Mouse (Mus musculus) thymus, postnatal 4 days (tissue): ENCODE results near the gene Mrpl14.
A peak's percentile ranks its signal among the peaks of the same experiment; 100 is the strongest.

ENCODE experiments used
- DNase-seq: peaks from one replicate; pipeline ENCODE4 v3.0.0; 2021

Mrpl14 gene

DNA sequence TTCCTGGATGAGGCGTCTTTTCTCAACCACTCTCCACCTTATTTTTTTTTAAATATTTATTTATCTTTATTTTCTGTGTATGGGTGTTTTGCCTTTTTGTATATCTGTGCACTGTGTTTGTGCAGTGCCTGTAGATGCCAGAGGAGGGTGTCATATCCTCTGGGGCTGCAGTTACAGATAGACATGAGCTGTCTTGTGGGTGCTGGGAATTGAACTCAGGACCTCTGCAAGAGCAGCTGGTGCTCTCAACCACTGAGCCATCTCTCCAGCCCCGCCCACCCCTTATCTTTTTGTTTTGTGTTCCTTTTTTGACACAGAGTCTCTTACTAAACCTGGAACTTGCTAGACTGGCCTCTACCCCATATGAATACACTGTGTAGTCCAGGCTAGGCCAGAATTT is 41.4 kb downstream of the Mrpl14 start:
- DNase-seq, result no peak

DNA sequence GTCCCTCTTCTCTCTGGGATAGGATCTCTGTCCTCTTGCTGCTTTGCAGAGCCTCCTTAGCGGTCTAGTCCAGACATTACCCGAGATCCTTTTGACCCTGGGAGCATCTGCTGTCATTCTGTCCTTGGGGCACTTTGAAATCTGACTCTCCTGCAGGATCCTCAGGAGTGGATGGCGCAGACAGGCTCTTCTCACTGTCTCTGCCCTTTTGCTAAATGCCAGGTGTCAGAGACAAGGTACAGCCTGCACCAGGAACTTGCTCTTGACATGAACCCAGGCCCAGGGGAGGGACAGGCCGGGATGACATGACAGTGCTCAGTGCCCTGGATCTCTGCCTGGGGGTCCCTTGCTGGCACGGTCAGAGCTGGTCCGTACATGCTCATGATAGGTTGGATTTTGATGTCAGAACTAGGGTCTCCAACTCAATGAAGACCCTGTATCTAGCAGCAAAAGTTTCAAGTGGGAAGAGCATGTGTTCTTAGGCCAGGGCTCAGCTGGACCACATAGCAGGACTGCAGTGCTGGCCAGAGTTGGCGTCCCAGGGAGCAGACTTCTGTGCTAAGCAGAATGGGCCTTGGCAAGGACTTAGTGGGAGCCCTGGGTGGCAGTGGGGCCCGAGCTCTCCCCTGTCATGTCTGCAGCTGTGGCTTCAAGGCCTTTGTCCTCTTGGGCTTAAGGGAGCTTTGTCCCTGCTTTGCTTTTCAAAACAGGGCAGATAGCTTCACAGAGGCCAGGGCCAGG is 42.0 kb downstream of the Mrpl14 start:
- DNase-seq, result no peak

DNA sequence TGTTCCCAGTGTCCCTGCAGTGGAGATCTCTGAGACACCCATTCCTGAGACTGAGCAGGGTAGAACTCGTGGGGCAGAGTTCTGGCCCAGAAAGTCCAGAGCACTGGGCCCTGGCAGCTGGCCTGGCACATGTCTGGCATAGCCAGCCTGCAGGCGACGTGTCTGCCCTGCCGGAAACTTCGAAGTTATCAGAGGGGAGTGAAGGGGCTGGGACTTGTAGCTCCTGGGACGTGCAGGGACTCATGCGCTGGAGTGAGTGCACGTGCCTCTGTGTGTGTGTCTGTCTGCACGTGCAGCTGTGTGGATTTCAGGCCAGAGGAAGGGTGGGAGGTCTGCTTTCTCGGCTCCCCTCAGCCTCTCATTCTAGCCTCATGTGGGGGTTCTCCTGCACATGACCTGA is 43.3 kb downstream of the Mrpl14 start:
- DNase-seq, result no peak

DNA sequence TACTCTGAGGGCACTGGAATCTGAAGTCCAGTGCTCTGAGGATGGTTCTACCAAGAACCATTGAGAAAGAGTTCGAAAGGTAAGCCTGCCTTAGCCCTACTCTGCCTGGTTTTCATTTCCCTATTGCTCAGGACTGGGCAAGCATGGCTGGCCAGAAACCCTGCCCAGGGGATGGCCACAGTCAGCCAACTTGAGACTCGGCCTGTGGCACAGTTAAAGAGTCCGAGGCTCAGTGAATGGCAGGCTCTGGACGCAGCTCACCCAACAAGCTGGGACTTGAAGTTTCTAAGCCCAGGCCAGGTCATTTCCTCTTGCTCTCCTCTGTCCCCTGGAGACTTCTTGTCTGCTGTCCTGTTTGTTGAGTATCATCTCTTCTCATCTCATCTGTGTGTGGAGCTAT is 44.6 kb downstream of the Mrpl14 start:
- no peak for DNase-seq

DNA sequence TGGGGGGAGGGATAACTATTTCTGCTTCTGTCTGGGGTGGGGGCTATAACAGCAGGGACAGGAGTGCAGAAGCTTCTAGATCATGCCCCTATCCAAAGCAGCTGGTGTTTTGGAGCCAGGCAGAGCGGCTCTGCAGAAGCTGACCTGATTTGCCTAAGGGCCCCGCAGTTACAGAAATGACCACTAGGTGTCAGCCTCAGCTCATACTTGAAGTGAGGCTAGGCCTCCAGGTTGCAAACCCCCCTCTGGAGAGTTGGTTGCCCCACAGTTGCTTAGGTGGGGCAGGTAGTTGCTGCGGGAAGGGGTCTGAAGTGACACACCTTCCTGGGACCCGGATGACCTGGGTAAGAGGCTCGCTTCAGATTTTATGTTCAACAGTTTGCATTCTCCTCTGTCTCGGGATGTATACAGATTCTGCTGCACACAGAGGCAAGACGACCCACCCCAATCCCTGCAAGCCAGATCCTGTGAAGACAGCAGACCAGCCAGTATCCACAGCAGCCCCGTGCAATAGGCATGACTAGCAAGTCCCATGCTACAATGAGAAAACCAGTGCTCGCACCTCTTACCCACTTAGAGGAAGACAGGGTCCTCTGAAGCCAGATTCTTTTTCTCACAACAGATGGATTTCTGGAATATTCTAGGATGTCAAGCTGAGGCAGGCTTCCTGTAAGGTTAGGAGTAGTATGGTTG is 45.2 kb downstream of the Mrpl14 start:
- peak; percentile 92 for DNase-seq

DNA sequence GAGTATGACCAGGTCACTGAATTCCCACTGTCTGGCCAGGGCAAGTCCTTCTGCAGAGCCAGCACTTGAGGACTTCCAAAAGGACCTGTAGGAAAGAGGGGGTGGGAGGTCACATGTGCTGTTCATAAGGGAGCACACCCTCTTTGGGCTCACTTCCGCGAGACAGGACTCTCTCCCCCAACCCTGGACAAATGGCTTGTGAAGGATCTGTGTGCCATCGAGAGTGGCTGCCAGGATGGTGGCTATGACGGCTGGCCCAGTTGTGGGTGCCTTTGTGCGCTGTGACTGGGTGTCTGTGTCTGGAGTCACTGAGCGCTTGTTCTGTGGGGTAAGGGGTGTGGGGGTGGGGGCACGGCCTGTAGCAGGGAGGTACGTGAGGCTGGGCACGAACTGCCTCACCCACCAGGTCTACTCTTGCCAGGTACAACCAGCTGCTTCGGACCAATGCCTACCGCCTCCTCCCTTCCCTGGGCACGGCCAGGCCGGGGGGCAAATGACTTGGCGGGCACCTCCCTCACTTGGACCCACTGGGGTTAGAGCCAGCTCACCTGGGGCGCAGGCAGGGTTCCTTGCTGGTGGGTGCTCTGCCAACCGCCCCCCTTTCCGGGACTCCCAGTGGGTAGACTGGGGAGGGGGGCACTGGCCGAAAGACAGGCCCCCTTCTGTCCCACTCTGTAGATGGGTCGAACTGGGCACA is 47.1 kb downstream of the Mrpl14 start:
- no peak for DNase-seq

DNA sequence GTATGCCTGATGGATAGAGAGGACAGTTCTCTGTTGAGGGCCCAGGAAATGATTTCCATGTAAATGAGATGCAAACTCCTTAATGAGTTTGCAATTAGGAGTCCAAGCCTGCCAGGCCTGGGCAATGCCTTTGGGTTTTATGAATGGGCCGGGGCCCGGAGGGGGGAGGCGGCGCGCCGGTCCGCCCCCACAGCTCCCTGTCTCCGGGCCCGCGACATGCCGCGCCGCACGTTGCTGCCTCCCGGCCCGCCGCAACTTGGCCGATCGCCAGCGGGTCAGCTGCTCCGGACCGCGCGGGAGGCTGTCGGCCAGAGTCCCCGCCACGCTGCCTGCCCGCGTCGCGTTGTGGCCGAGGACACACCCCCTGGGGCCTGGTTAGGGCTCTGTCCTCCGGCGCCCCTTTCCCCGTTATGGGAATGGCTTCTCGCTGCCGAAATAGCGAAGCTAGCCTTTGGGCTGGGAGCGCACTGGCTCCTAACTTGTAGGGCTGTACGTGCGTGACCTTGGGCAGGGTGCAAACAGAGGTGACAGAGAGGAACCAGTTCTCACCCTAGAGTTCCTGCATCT is 47.7 kb downstream of the Mrpl14 start, which contains the start of gene 1600014C23Rik:
Gene 1600014C23Rik (minus strand): TSS at position 110 of the 567 bp plus-strand sequence.
- DNase-seq, result peak; percentile 25

DNA sequence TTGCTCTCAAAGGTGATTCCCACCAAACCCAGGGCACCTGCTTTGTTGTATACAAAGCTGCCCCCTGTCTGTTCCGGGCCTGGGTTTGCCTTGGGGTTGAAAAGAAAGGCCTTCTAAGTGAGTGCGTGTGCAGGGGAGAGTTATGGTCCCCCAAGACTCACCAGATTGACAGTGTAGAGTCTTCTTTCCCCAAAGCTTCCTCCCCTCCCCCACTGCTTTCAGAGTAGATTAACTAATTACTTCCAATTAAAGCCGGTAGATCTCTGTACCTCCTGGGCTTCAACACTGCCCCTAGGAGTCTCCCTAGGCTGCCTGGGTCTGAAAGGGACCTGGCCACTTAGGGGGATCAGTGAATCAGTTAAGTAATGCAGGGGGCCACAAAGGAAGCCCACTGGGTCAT is 48.2 kb downstream of the Mrpl14 start:
- no peak for DNase-seq

DNA sequence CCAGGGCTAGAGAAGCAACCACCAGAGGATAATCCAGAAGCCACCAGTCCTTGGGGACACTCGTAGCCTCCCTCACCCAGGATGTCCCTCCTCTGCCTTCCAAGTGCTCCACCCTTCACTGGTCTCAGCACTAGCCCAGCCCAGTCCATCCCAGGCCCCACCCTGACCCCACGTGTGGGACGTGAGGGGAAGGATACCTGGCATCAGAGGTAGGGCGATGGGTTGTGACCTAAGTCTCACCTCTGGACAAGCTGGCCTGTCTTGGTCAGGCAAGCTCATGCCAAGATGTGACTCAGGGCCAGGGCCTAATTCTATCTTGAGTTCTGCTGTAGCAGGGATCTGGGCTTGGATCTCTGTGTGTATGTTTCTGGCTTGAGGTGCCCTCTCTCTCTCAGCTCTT is 48.8 kb downstream of the Mrpl14 start:
- no peak for DNase-seq

DNA sequence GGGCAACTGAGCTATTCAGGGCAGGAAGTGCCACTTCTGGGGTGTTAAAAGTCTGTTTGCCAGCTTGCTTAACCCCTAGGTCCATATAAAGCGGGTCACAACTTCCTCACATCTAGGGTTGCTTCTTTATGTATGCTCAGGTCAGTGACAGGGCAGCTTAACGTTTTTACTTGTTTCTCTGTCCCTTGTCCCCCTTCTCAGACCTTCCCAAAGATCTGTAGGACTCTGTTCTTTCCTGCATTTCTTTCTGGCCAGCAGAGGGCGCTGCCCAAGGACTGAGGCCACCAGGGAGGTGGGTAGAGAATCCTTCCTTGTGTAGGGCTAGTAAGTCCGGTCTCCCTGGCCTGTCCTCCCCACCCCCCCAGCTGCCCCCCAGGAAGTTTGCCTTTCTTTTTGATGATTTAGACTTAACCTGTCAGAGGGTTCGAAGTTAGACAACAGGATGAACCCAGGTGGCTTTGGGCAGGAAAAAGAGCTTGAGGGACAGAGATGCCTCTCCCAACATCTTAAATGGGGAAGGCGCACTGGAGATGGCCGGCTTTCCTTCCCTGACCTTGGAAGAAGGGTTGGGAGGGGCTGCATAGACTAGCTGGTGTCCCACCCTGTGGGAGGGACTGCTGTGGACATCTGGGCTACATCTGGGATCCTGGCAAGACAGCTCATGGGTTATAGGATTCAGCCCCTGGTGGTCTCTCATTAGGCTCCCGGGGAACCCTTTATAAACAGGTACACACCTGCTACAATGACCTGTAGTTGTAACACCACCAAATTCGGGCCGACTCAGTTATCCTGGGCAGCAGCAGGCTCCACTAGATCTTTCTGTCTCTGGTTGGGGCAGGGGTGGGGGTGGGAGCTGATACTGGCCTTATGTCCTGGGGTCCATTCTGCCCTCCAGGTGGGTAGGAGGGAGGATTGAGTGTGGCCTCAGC is 49.5 kb downstream of the Mrpl14 start:
- peak; percentile 89 for DNase-seq

DNA sequence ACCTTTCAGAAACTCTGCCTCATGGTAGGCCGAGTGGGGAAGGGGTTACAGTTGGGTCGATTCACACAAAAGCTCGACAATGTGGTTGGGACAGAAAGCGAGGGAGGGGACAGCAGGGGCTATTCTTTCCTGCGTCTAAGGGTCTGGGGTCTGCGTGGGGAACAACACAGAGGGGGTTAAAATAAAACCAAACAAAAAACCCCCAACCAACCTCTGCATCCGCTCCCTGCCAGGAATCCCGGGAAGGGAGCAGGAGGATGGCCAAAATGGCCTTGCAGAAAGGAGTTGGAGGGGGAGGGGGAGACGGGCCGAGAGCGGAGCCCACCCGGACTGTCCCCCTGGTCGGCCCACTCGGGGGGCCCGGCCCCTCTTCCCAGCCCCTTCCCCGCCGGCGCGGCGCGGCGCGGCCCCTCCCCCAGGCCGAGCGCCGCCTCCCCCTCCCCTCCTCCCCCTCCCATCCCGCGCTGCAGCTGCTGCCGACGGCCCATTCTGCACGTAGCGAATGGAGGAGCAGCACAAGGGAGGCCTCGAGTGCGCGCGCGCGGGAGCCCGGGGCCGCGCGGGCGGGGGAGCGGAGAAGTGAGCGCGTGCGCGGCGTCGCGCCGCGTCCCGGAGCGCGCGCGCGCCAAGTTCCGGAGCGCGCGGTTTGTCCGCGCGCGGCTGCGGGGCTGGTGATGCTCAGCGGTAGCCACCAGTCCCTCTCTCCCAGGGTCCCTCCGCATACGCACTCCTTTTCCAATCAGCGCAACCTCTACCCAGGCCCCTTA is 50.4 kb downstream of the Mrpl14 start:
- peak; percentile 93 for DNase-seq

DNA sequence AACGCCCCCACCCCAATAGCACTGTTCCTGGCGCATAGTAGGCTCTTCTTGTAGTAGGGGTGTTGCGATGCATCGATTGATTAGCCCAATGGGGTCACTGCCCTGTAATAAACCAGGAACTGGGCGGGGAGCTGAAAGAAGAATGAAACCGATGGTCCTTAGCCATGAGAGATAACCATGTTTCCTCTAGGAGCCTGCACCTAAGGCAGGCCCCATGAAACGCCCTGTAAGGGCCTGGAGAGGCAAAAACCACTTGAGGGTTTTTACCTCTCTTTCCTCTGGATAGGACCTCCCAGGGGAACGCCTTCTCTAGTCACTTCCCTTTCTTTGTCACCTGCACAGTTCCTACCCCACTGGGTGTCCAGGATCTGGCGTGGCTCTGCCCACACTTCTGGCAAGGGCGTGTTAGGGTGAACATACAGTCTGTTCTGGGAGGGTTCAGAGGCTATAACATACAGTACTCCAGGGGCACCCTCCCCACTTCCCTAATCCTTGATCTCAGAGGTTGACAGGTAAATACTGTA is 51.0 kb downstream of the Mrpl14 start:
- DNase-seq, result no peak

DNA sequence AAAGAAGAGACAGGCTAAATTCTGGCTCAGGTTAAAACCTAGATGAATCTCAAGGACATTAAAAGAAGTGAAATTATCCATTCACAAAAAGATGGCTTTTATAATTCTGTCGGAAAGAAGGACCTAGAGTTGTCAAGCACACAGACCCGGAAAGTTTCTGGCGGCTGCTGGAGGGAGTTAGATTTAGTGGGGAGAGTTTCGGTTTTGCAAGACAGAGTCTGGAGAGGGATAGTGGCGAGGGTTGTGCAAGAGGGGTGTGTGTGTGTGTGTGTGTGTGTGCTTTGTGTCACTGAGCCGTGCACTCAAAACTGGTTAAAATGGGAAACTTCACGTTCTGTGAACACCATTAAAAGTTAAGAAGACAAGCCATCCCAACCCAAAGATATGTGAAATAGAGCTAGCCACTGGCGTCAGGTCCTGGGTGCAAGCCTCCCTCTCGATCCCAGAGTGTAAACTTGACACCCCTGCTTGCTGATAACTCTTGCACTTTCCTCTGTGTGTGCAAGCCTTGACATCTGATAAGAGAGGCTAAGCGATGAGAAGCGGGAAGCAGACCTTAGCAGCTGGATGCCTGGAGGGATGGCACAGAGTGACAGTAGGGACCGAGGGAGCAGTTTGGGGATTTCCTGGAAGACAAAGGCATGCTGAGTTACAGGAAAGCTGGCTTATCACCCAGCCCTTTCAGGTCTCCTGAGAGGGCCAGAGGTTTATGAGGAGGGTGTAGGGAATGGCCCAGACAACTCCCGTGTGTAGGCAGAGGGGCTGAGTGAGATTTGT is 56.4 kb downstream of the Mrpl14 start:
- DNase-seq, result no peak

DNA sequence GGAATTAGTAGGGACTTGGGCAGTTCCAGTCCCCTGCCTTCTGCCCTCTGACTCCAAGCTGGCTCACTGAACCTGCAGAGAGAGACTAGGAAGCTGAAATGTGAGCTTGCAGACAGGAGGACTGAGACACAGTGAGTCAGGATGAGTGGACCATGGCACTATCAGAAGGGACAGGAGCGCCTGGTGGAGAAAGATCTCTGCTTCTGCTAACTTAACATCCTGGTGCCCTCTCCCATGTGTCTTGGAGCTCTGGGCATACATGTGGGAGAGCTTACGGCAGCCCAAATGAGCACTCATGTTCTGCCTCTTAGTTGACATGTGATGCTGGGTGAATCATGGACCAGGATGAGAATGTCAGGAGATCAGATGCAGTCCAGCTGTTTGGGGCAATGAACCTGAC is 59.5 kb downstream of the Mrpl14 start:
- no peak for DNase-seq

DNA sequence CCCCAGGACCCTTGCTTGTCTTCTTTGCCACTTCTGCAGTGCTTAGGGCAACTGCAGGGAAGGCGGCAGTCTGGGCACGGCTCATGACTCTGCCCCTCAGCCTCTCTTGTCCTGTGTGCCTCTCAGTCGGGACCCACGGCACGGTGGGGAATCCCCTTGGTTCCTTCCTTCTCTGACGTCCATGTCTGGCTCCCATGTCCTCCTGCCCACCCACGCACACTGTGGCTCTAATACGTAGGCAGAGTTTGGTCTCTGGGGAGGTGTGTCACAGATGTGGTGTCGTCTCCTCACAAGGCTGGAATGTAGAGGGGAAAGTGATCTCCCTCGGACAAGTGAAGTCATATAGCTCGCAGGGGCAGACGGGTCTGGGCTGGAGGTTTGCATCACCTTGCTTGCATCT is 60.6 kb downstream of the Mrpl14 start:
- DNase-seq, result no peak

DNA sequence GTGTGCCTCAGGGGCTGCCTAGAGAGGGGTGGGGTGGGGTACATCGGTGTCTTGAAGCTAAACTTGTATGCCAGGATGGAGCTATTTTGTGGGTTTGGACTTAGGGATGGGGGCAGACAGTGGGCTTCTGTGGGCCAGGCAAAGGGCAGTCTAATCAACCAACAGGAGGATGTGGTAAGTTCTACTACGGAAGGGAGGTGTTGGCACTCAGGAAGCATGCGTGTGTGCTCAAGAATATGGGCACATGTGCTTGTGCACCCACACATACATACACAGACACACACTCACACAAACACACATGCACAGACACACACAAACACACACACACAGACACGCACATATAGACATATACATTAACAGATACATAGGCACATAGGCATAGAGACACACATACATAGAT is 61.2 kb downstream of the Mrpl14 start:
- DNase-seq, result no peak
